Mouse (Mus musculus) hindbrain, postnatal 0 days (tissue): ENCODE data around the gene Arhgef11. TPM values are rescaled to one million over a fixed set of nuclear protein-coding genes. Genes with fewer than 3 reads are reported as not detected.
"Not testable (repeated sequence)": the region's sequence is repeated elsewhere in the genome, so short reads cannot be mapped to it uniquely, and the experiment has no call there.

Experiments used
- ATAC-seq: fragments of 200-750 bp; cut with Nextera tagmentation; 2 replicates; pipeline ENCODE4 v1.8.0; 2017; ENCODE audit warnings: mild to moderate bottlenecking, moderate TSS enrichment, moderate library complexity
- DNase-seq: peaks from one replicate; pipeline ENCODE4 v3.0.0-alpha.2; 2015; ENCODE audit warnings: low spot score
- H3K27ac ChIP-seq: fragments of 300-500 bp; sonication (generic); 2 replicates; pipeline ENCODE4 v1.5.1; 2014; ENCODE audit warnings: mild to moderate bottlenecking
- H3K27me3 ChIP-seq: fragments of 300-500 bp; sonication (generic); 2 replicates; pipeline ENCODE4 v1.6.1; 2014; ENCODE audit warnings: low read length, mixed read lengths; ENCODE audit not compliant: insufficient read depth
- H3K36me3 ChIP-seq: fragments of 300-500 bp; sonication (generic); 2 replicates; pipeline ENCODE4 v1.6.1; 2014; ENCODE audit warnings: low read length, mixed read lengths; ENCODE audit not compliant: insufficient read depth
- H3K4me1 ChIP-seq: fragments of 300-500 bp; sonication (generic); 2 replicates; pipeline ENCODE4 v1.6.1; 2014; ENCODE audit warnings: antibody characterized with exemption, low read length, mixed read lengths; ENCODE audit not compliant: insufficient read depth
- H3K4me2 ChIP-seq: fragments of 300-500 bp; sonication (generic); 2 replicates; pipeline ENCODE4 v1.6.1; 2014; ENCODE audit warnings: low read depth, mild to moderate bottlenecking, low read length, moderate library complexity, mixed read lengths
- H3K4me3 ChIP-seq: fragments of 300-500 bp; sonication (generic); 2 replicates; pipeline ENCODE4 v1.5.1; 2014; ENCODE audit warnings: low read length
- H3K9ac ChIP-seq: fragments of 300-500 bp; sonication (generic); replicated peaks from 2 replicates; pipeline ENCODE4 v1.6.1; 2014; ENCODE audit warnings: mild to moderate bottlenecking, low read length, moderate library complexity, mixed read lengths
- H3K9me3 ChIP-seq: fragments of 300-500 bp; sonication (generic); 2 replicates; pipeline ENCODE4 v1.6.1; 2016; ENCODE audit warnings: low read length, mixed read lengths
- CTCF ChIP-seq: IDR thresholded peaks from 2 replicates; pipeline ENCODE4 v1.5.1; 2016; ENCODE audit warnings: antibody characterized with exemption, control low read depth, low read depth
- WGBS: fragments of 180-500 bp; shearing (Covaris S2); extraction: QIAGEN DNeasy Blood & Tissue Kit; methylation state at CpG from one replicate; pipeline ENCODE4 v1.1.7; 2014; 5-methylcytosine and 5-hydroxymethylcytosine counted together
- polyA plus RNA-seq: library from polyadenylated mRNA; unstranded; fragments of >200 nt; fragmentation: Nextera tagmentation; extraction: Ambion mirVana; gene quantifications from 2 replicates; pipeline ENCODE4 v1.2.1, GENCODE M21; 2015
- total RNA-seq: library from RNA; depleted of rRNA; stranded (reverse); fragments of >200 nt; gene quantifications from 2 replicates; pipeline ENCODE4 v1.2.3, GENCODE M21; 2014; rRNA removed

Gene Arhgef11
- total RNA-seq, result 73.9 and 75.5 TPM in 2 replicates
- 14.6 and 17.4 TPM in 2 replicates for polyA plus RNA-seq

- TF ChIP-seq CTCF, result no peak
- Histone ChIP-seq H3K4me2 (peak within 1 kb of the TSS; percentile 98), H3K27me3 (no peaks in the 10 kb centered on the region), H3K9me3 (no peaks in the 10 kb centered on the region), H3K36me3 (no peaks in the 10 kb centered on the region), H3K27ac (peak within 1 kb of the TSS; percentile 93), H3K9ac (peak within 1 kb of the TSS; percentile 85), H3K4me3 (peak within 1 kb of the TSS; percentile 68), H3K4me1 (peaks cover 16% of the 10 kb centered on the region)
- DNase-seq, result peak; percentile 93
- WGBS, result under 1% methylated on average over 77 of the region's 101 CpGs
- ATAC-seq, result peak; percentile 95
Measured at GRCm38 (mm10) chr3:87616957-87617810, at the start of gene Arhgef11. Gene Arhgef11 (plus strand): TSS chr3:87617559.

- no peaks in the 10 kb centered on the region for H3K27me3 ChIP-seq
- 93% methylated on average over 5 of the region's 5 CpGs for WGBS
- no peaks in the 10 kb centered on the region for H3K9me3 ChIP-seq
- H3K4me3 ChIP-seq, result no peak overlapping the region
- no peak for TF ChIP-seq CTCF
- H3K36me3 ChIP-seq, result no peaks in the 10 kb centered on the region
- peaks cover 6% of the 10 kb centered on the region for H3K4me1 ChIP-seq
- no peak overlapping the region for H3K4me2 ChIP-seq
- DNase-seq, result no peak
- H3K27ac ChIP-seq, result no peak overlapping the region
- no peak overlapping the region for H3K9ac ChIP-seq
- no peak for ATAC-seq
Measured at GRCm38 (mm10) chr3:87568681-87569080, 48.7 kb upstream of the Arhgef11 start.

- DNase-seq (no peak), ATAC-seq (no peak)
- 36% methylated on average over 6 of the region's 6 CpGs for WGBS
- no peak overlapping the region for H3K4me2 ChIP-seq
- no peak for TF ChIP-seq CTCF
- no peaks in the 10 kb centered on the region for H3K27me3 ChIP-seq
- no peaks in the 10 kb centered on the region for H3K9me3 ChIP-seq
- H3K27ac ChIP-seq, result no peak overlapping the region
- no peaks in the 10 kb centered on the region for H3K4me1 ChIP-seq
- H3K36me3 ChIP-seq, result no peaks in the 10 kb centered on the region
- no peak overlapping the region for H3K9ac ChIP-seq
- no peak overlapping the region for H3K4me3 ChIP-seq
Measured at GRCm38 (mm10) chr3:87575766-87576165, 41.6 kb upstream of the Arhgef11 start.

GRCm38 (mm10) chr3:87582259-87582658 lies 35.1 kb upstream of the Arhgef11 start:
- Histone ChIP-seq H3K9me3 (no peaks in the 10 kb centered on the region), H3K27me3 (no peaks in the 10 kb centered on the region), H3K4me1 (no peaks in the 10 kb centered on the region), H3K9ac (no peak overlapping the region), H3K4me3 (no peak overlapping the region), H3K36me3 (no peaks in the 10 kb centered on the region), H3K4me2 (no peak overlapping the region), H3K27ac (no peak overlapping the region)
- TF ChIP-seq CTCF, result no peak
- DNase-seq (no peak), ATAC-seq (no peak)
- 94% methylated on average over 4 of the region's 4 CpGs for WGBS

GRCm38 (mm10) chr3:87593793-87594192 lies 23.6 kb upstream of the Arhgef11 start:
- no peak for DNase-seq
- no peak overlapping the region for H3K4me2 ChIP-seq
- WGBS, result 74% methylated on average over 5 of the region's 5 CpGs
- no peak overlapping the region for H3K9ac ChIP-seq
- no peak overlapping the region for H3K27ac ChIP-seq
- no peaks in the 10 kb centered on the region for H3K4me1 ChIP-seq
- no peaks in the 10 kb centered on the region for H3K36me3 ChIP-seq
- no peaks in the 10 kb centered on the region for H3K27me3 ChIP-seq
- TF ChIP-seq CTCF, result no peak
- H3K4me3 ChIP-seq, result no peak overlapping the region
- no peaks in the 10 kb centered on the region for H3K9me3 ChIP-seq
- no peak for ATAC-seq

GRCm38 (mm10) chr3:87595328-87595727 lies 22.0 kb upstream of the Arhgef11 start:
- not testable (repeated sequence) for ATAC-seq, H3K9me3 ChIP-seq, H3K27ac ChIP-seq, H3K36me3 ChIP-seq, H3K9ac ChIP-seq, H3K4me2 ChIP-seq, H3K4me3 ChIP-seq, H3K4me1 ChIP-seq, DNase-seq, H3K27me3 ChIP-seq
- 83% methylated on average over 4 of the region's 4 CpGs for WGBS

- not testable (repeated sequence) for H3K36me3 ChIP-seq, H3K9me3 ChIP-seq, H3K4me2 ChIP-seq, H3K4me3 ChIP-seq, H3K27ac ChIP-seq, H3K4me1 ChIP-seq, DNase-seq, H3K27me3 ChIP-seq, ATAC-seq, H3K9ac ChIP-seq
- WGBS, result 91% methylated on average over 15 of the region's 15 CpGs
Measured at GRCm38 (mm10) chr3:87601077-87601476, 16.3 kb upstream of the Arhgef11 start.
